Mouse (Mus musculus): ENCODE data around the gene Tmem29. TPM values are rescaled to one million over a fixed set of nuclear protein-coding genes. Genes with fewer than 3 reads are reported as not detected.
"Not testable (repeated sequence)": the region's sequence is repeated elsewhere in the genome, so short reads cannot be mapped to it uniquely, and the experiment has no call there.

Tmem29 gene
- polyA plus RNA-seq (2016; fragmentation: Nextera tagmentation; extraction: Ambion mirVana) = 46.8 and 48.0 TPM in 2 replicates

DNA sequence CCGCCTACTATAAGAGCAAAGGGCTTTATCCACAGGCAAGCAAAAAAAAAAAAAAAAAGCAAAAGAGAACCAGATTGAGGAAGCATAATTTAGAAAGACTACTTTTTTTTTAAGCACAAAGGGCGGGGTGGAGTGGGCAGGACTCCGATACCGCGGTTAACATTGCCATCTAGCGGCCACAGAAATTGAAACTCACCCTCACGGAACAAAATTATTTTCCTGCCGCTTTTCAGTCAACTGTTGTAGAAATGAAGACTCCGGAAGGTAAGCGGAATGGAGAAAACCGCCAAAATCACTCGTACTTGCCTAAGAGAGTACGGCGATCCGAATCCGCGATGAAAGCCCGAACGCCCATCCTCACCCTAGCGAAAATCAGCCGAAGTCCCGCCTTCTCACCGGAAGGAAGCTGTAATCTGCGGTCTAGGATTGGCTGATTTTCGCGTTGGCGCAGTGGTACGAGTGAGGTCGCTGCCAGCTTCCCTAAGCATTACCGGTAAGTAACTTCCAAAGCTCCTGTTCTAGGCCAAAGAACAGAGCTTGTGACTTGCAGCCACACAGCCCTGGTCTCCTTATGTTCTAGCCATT lies at the start of gene Tmem29:
Tmem29 (minus strand) TSS at position 389 of the 585 bp plus-strand sequence.
- Histone ChIP-seq H3K4me3 (peak within 1 kb of the TSS; percentile 43), H3K9me3 (no peaks in the 10 kb centered on the region), H3K9ac (replicated peaks) (peak within 1 kb of the TSS; percentile 28; the same call in 1 of the 2 replicates), H3K27ac (replicated peaks) (0 out of 2 replicates have a peak within 1 kb of the TSS, but pooled peaks have one; percentile 56), H3K4me2 (replicated peaks) (peak within 1 kb of the TSS; percentile 44), H3K36me3 (no peaks in the 10 kb centered on the region), H3K27me3 (no peaks in the 10 kb centered on the region), H3K4me1 (0 out of 2 replicates have a peak, but pooled peaks cover 3% of the 10 kb centered on the region)
- 2% methylated on average over 30 of the region's 30 CpGs for WGBS
- peak; percentile 97 for ATAC-seq (ENCODE audit: low FRiP score, low read depth)

GRCm38 (mm10) chrX:150508696-150509095 lies 49.7 kb upstream of the Tmem29 start:
- WGBS = 75% methylated on average over 6 of the region's 6 CpGs
- Histone ChIP-seq H3K9ac (replicated peaks) (no peak overlapping the region), H3K27me3 (no peaks in the 10 kb centered on the region), H3K27ac (replicated peaks) (no peak overlapping the region), H3K36me3 (no peaks in the 10 kb centered on the region), H3K4me2 (replicated peaks) (no peak overlapping the region), H3K4me1 (no peaks in the 10 kb centered on the region), H3K9me3 (no peaks in the 10 kb centered on the region), H3K4me3 (no peak overlapping the region)
- ATAC-seq (ENCODE audit: low FRiP score, low read depth) = no peak

DNA sequence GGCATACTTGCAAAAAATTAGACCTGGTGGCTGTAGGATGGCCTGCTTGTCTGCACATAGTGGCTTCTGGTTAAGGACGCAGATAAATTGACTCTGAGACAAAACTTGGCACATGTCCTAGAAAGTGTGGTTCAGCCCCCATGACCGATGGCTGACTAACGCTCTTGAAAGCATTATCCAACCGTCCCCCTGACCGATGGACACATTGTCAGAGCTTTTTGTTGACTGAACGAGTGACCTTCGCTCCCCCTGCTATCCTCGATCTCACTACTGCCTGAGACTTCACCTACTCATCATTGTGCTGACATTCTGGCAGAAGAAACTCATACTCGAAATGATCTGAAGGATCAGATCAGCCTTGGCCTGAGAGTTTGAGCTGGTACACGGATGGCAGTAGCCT lies 28.9 kb upstream of the Tmem29 start:
- not testable (repeated sequence) for H3K4me1 ChIP-seq; H3K9ac ChIP-seq (replicated peaks); H3K27ac ChIP-seq (replicated peaks); H3K4me3 ChIP-seq; H3K36me3 ChIP-seq; ATAC-seq (ENCODE audit: low FRiP score, low read depth); H3K27me3 ChIP-seq; H3K9me3 ChIP-seq; H3K4me2 ChIP-seq (replicated peaks)
- 83% methylated on average over 5 of the region's 10 CpGs for WGBS

GRCm38 (mm10) chrX:150486314-150487030 lies 27.5 kb upstream of the Tmem29 start:
- not testable (repeated sequence) for H3K4me3 ChIP-seq; H3K4me2 ChIP-seq (replicated peaks); H3K9ac ChIP-seq (replicated peaks); H3K36me3 ChIP-seq; H3K4me1 ChIP-seq; H3K9me3 ChIP-seq; H3K27me3 ChIP-seq; H3K27ac ChIP-seq (replicated peaks); ATAC-seq (ENCODE audit: low FRiP score, low read depth)
- WGBS = 70% methylated on average over 12 of the region's 22 CpGs

- 0 out of 2 replicates have a peak overlapping the region, but pooled peaks have one; percentile 24 for H3K9ac ChIP-seq (replicated peaks)
- no peaks in the 10 kb centered on the region for H3K9me3 ChIP-seq
- peak overlapping the region; percentile 85 for H3K27ac ChIP-seq (replicated peaks)
- H3K4me3 ChIP-seq = peak overlapping the region; percentile 45
- H3K4me1 ChIP-seq = no peaks in the 10 kb centered on the region
- 2% methylated on average over 34 of the region's 34 CpGs for WGBS
- no peaks in the 10 kb centered on the region for H3K27me3 ChIP-seq
- no peaks in the 10 kb centered on the region for H3K36me3 ChIP-seq
- peak overlapping the region; percentile 31 for H3K4me2 ChIP-seq (replicated peaks)
- ATAC-seq (ENCODE audit: low FRiP score, low read depth) = peak; percentile 96
These were observed 19.2 kb upstream of the Tmem29 start for GRCm38 (mm10) chrX:150477854-150478780.

DNA sequence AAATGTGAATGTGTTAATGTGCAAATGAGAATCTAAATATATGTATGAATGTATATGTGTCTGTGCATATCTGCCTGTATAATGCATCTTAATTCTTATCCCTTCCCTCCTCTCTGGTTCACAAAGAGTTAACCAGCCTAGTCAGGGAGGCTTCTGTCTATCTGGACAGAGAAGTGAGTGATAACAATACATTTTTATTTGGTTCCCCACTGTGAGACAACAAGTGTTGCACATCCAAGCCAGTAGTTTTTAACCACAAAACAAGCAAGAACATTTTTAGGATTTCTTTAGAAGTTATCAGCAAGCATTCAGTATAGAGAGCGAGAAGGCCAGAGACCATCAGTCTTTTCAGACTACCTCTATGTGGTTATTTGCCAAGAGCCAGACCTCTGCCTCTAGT lies 12.5 kb upstream of the Tmem29 start:
- no peaks in the 10 kb centered on the region for H3K4me1 ChIP-seq
- no peaks in the 10 kb centered on the region for H3K36me3 ChIP-seq
- no peak overlapping the region for H3K4me3 ChIP-seq
- H3K27ac ChIP-seq (replicated peaks) = no peak overlapping the region
- no peak for ATAC-seq (ENCODE audit: low FRiP score, low read depth)
- no peak overlapping the region for H3K4me2 ChIP-seq (replicated peaks)
- 80% methylated on average over 1 of the region's 1 CpGs for WGBS
- H3K27me3 ChIP-seq = no peaks in the 10 kb centered on the region
- no peak overlapping the region for H3K9ac ChIP-seq (replicated peaks)
- no peaks in the 10 kb centered on the region for H3K9me3 ChIP-seq

DNA sequence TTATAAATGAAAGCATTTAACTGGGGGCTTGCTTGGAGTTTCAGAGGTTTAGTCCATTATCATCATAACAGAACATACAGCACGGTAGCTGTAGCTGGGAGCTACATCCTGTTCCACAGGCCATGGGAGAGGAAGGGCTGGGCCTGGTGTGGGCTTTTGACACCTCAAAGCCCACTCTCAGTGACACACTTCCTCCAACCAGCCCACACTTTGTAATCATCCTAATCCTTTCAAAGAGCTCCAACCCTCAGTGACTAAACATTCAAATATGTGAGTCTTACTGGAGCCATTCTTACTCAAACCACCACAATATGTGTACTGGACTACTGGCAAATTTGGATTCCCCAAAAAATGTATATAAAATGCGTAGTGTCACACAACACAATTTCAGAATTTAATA lies 9.3 kb upstream of the Tmem29 start:
- Histone ChIP-seq H3K27me3 (no peaks in the 10 kb centered on the region), H3K4me2 (replicated peaks) (no peak overlapping the region), H3K4me3 (no peak overlapping the region), H3K27ac (replicated peaks) (no peak overlapping the region), H3K9ac (replicated peaks) (no peak overlapping the region), H3K9me3 (no peaks in the 10 kb centered on the region), H3K4me1 (no peaks in the 10 kb centered on the region), H3K36me3 (no peaks in the 10 kb centered on the region)
- ATAC-seq (ENCODE audit: low FRiP score, low read depth) = no peak
- 88% methylated on average over 2 of the region's 2 CpGs for WGBS

- H3K4me3 ChIP-seq; H3K27ac ChIP-seq (replicated peaks); ATAC-seq (ENCODE audit: low FRiP score, low read depth); H3K4me1 ChIP-seq; H3K9ac ChIP-seq (replicated peaks); H3K36me3 ChIP-seq; H3K27me3 ChIP-seq; H3K9me3 ChIP-seq; H3K4me2 ChIP-seq (replicated peaks): not testable (repeated sequence)
- 83% methylated on average over 8 of the region's 8 CpGs for WGBS
These were observed 7.9 kb upstream of the Tmem29 start for GRCm38 (mm10) chrX:150466817-150467216.

- Histone ChIP-seq H3K4me3 (no peak overlapping the region), H3K4me2 (replicated peaks) (no peak overlapping the region), H3K27ac (replicated peaks) (no peak overlapping the region), H3K9ac (replicated peaks) (no peak overlapping the region), H3K27me3 (no peaks in the 10 kb centered on the region), H3K9me3 (no peaks in the 10 kb centered on the region), H3K4me1 (0 out of 2 replicates have a peak, but pooled peaks cover 3% of the 10 kb centered on the region), H3K36me3 (no peaks in the 10 kb centered on the region)
- 67% methylated on average over 2 of the region's 2 CpGs for WGBS
- no peak for ATAC-seq (ENCODE audit: low FRiP score, low read depth)
These were observed 1.2 kb upstream of the Tmem29 start for GRCm38 (mm10) chrX:150460143-150460542.

GRCm38 (mm10) chrX:150459411-150459927 lies 515 bp upstream of the Tmem29 start:
- 43% methylated on average over 8 of the region's 8 CpGs for WGBS
- peak; percentile 18 for ATAC-seq (ENCODE audit: low FRiP score, low read depth)
- Histone ChIP-seq H3K36me3 (no peaks in the 10 kb centered on the region), H3K4me2 (replicated peaks) (peak overlapping the region; percentile 44), H3K4me1 (0 out of 2 replicates have a peak, but pooled peaks cover 3% of the 10 kb centered on the region), H3K9me3 (no peaks in the 10 kb centered on the region), H3K4me3 (peak overlapping the region; percentile 43), H3K9ac (replicated peaks) (no peak overlapping the region; the same call in 1 of the 2 replicates), H3K27me3 (no peaks in the 10 kb centered on the region), H3K27ac (replicated peaks) (0 out of 2 replicates have a peak overlapping the region, but pooled peaks have one; percentile 25)

GRCm38 (mm10) chrX:150458136-150458535 lies 818 bp downstream of the Tmem29 start:
- H3K36me3 ChIP-seq = no peaks in the 10 kb centered on the region
- H3K4me1 ChIP-seq = 0 out of 2 replicates have a peak, but pooled peaks cover 3% of the 10 kb centered on the region
- 0 out of 2 replicates have a peak, but pooled peaks have one; percentile 65 for ATAC-seq (ENCODE audit: low FRiP score, low read depth)
- H3K27ac ChIP-seq (replicated peaks) = no peak overlapping the region
- H3K9me3 ChIP-seq = no peaks in the 10 kb centered on the region
- peak overlapping the region; percentile 19; the same call in 1 of the 2 replicates for H3K4me3 ChIP-seq
- WGBS = 38% methylated on average over 3 of the region's 3 CpGs
- no peak overlapping the region for H3K9ac ChIP-seq (replicated peaks)
- H3K27me3 ChIP-seq = no peaks in the 10 kb centered on the region
- peak overlapping the region; percentile 39 for H3K4me2 ChIP-seq (replicated peaks)

Measured in midbrain, embryonic 12.5 days (tissue).